Mouse (Mus musculus): ENCODE measurements at regions not wholly inside any gene's neighbourhood (a gene's known extent, or its start where the extent isn't known, plus 50 kb on each side); places are given as distances from the start of the nearest gene placed in this dataset.

GRCm38 (mm10) chr3:140969892-140970880 is 242.0 kb downstream of the Pdha2 start:
- Histone ChIP-seq H3K9me3 (replicated peaks; ENCODE audit: low read length) (no peaks in the 10 kb centered on the region), H3K79me2 (replicated peaks; ENCODE audit: control insufficient read depth, extremely low read depth, insufficient read depth, poor library complexity, severe bottlenecking) (no peaks in the 10 kb centered on the region), H3K4me2 (ENCODE audit: insufficient read depth, low read depth, poor library complexity, severe bottlenecking) (no peak overlapping the region), H3K27me3 (replicated peaks) (no peaks in the 10 kb centered on the region), H3K27ac (ENCODE audit: insufficient read depth, low read depth) (no peak overlapping the region), H3K4me1 (ENCODE audit: control insufficient read depth in 1 of 2, insufficient read depth in 2 of 2) (peaks cover 3 to 7% of the 10 kb centered on the region in 2 experiments; a peak in 3 of 4 replicates), H3K36me3 (replicated peaks in 1 of 2; ENCODE audit: control insufficient read depth in 1 of 2, insufficient read depth in 1 of 2, low read length in 1 of 2) (no peaks in the 10 kb centered on the region), H3K9ac (ENCODE audit: insufficient read depth, low read depth) (no peak overlapping the region), H3K4me3 (replicated peaks in 1 of 3; ENCODE audit: low read depth in 2 of 3, low read length in 2 of 3, poor library complexity in 1 of 3) (no peak overlapping the region)
- dilution Hi-C loops (cut with MboI; ENCODE audit: extremely low pct_ligation_motif_present, extremely low pct_unique_long_range_greater_than_20kb, low sequenced_read_pairs) = no loop called here
- no peak for TF ChIP-seq SMC3 (IDR thresholded peaks at IDR 0.05; ENCODE audit: low read depth, low read length)
- TF ChIP-seq CHD1 (IDR thresholded peaks at IDR 0.05; ENCODE audit: low read depth, low read length) = no peak
- no peak for TF ChIP-seq USF2 (conservative IDR thresholded peaks at IDR 0.05; ENCODE audit: low read depth, low read length)
- no peak for TF ChIP-seq TBP (conservative IDR thresholded peaks at IDR 0.05; ENCODE audit: low read depth, low read length)
- no peak for TF ChIP-seq ZMIZ1 (IDR thresholded peaks at IDR 0.05; ENCODE audit: low read depth, low read length)
- no peak for TF ChIP-seq SIN3A (IDR thresholded peaks at IDR 0.05; ENCODE audit: low read length)
- TF ChIP-seq HCFC1 (IDR thresholded peaks at IDR 0.05; ENCODE audit: low read depth, low read length) = no peak
- no peak for TF ChIP-seq ZKSCAN1 (IDR thresholded peaks at IDR 0.05; ENCODE audit: borderline replicate concordance, low read depth, low read length)
- no peak for TF ChIP-seq E2F4 (IDR thresholded peaks at IDR 0.05; ENCODE audit: insufficient replicate concordance, low read depth, low read length)
- TF ChIP-seq MAX (IDR thresholded peaks at IDR 0.05; ENCODE audit: low read length) = no peak
- TF ChIP-seq EP300 (IDR thresholded peaks at IDR 0.05; ENCODE audit: low read length) = no peak
- TF ChIP-seq ZNF384 (IDR thresholded peaks at IDR 0.05; ENCODE audit: low read depth, low read length) = no peak
- no peak for TF ChIP-seq MYC (IDR thresholded peaks at IDR 0.05; ENCODE audit: low read depth, low read length)
- no peak for TF ChIP-seq UBTF (IDR thresholded peaks at IDR 0.05; ENCODE audit: low read depth, low read length)
- TF ChIP-seq JUN (IDR thresholded peaks at IDR 0.05; ENCODE audit: insufficient read depth, low read depth, low read length) = no peak
- no peak for TF ChIP-seq CTCF (conservative IDR thresholded peaks at IDR 0.05 in 1 of 2, IDR thresholded peaks at IDR 0.05 in 1 of 2; ENCODE audit: low read depth in 2 of 2, low read length in 2 of 2)
- TF ChIP-seq BHLHE40 (IDR thresholded peaks at IDR 0.05; ENCODE audit: low read depth, low read length) = no peak
- in situ Hi-C loops (cut with MboI; ENCODE audit: low pct_ligation_motif_present, low pct_unique_long_range_greater_than_20kb, low sequenced_read_pairs) = no loop called here
- DNase-seq (ENCODE audit: extremely low read depth) = no peak

- no peak overlapping the region for H3K27ac ChIP-seq (ENCODE audit: insufficient read depth, low read depth)
- no peaks in the 10 kb centered on the region for H3K9me3 ChIP-seq (replicated peaks; ENCODE audit: low read length)
- H3K36me3 ChIP-seq (replicated peaks in 1 of 2; ENCODE audit: control insufficient read depth in 1 of 2, insufficient read depth in 1 of 2, low read length in 1 of 2) = no peaks in the 10 kb centered on the region
- peaks cover 0 to 6% of the 10 kb centered on the region in 2 experiments; a peak in 2 of 4 replicates for H3K4me1 ChIP-seq (ENCODE audit: control insufficient read depth in 1 of 2, insufficient read depth in 2 of 2)
- TF ChIP-seq KAT2A (IDR thresholded peaks at IDR 0.05; ENCODE audit: insufficient replicate concordance, low read length) (no peak), ZC3H11A (IDR thresholded peaks at IDR 0.05; ENCODE audit: low read depth, low read length) (no peak), SMC3 (IDR thresholded peaks at IDR 0.05; ENCODE audit: low read depth, low read length) (no peak), NRF1 (IDR thresholded peaks at IDR 0.05; ENCODE audit: low read depth, low read length) (no peak), ELF1 (IDR thresholded peaks at IDR 0.05; ENCODE audit: low read depth, low read length) (no peak), ZKSCAN1 (IDR thresholded peaks at IDR 0.05; ENCODE audit: borderline replicate concordance, low read depth, low read length) (no peak)
- in situ Hi-C loops (cut with MboI; ENCODE audit: low pct_ligation_motif_present, low pct_unique_long_range_greater_than_20kb, low sequenced_read_pairs) = no loop called here
- dilution Hi-C loops (cut with MboI; ENCODE audit: extremely low pct_ligation_motif_present, extremely low pct_unique_long_range_greater_than_20kb, low sequenced_read_pairs) = no loop called here
- DNase-seq (ENCODE audit: extremely low read depth) = no peak
- H3K9ac ChIP-seq (ENCODE audit: insufficient read depth, low read depth) = no peak overlapping the region
- H3K79me2 ChIP-seq (replicated peaks; ENCODE audit: control insufficient read depth, extremely low read depth, insufficient read depth, poor library complexity, severe bottlenecking) = no peaks in the 10 kb centered on the region
- no peaks in the 10 kb centered on the region for H3K27me3 ChIP-seq (replicated peaks)
- no peak overlapping the region for H3K4me2 ChIP-seq (ENCODE audit: insufficient read depth, low read depth, poor library complexity, severe bottlenecking)
- no peak overlapping the region for H3K4me3 ChIP-seq (replicated peaks in 1 of 3; ENCODE audit: low read depth in 2 of 3, low read length in 2 of 3, poor library complexity in 1 of 3)
Observed at GRCm38 (mm10) chr3:140968556-140968955, 243.6 kb downstream of the Pdha2 start.

Data from CH12.LX (cell line).